Mouse (Mus musculus) lung, postnatal 10 days (tissue): ENCODE data around the gene Coq10b.
"Not testable (repeated sequence)": the region's sequence is repeated elsewhere in the genome, so short reads cannot be mapped to it uniquely, and the experiment has no call there.

ENCODE experiments used
- DNase-seq: peaks from one replicate; pipeline ENCODE4 v3.0.0; 2021

Gene Coq10b

GRCm38 (mm10) chr1:55052355-55052953 is at the start of gene Coq10b:
Coq10b (plus strand) TSS chr1:55052770.
- peak; percentile 99 for DNase-seq

GRCm38 (mm10) chr1:55008313-55008712 is 44.3 kb upstream of the Coq10b start:
- DNase-seq, result not testable (repeated sequence)

GRCm38 (mm10) chr1:55012513-55012912 is 40.1 kb upstream of the Coq10b start:
- DNase-seq, result no peak

- no peak for DNase-seq
Observed at GRCm38 (mm10) chr1:55021907-55022306, 30.7 kb upstream of the Coq10b start.

- DNase-seq, result no peak
Observed at GRCm38 (mm10) chr1:55025656-55026430, 26.7 kb upstream of the Coq10b start.

GRCm38 (mm10) chr1:55026444-55027252 is 25.9 kb upstream of the Coq10b start:
- DNase-seq, result no peak

- DNase-seq, result peak; percentile 97
Observed at GRCm38 (mm10) chr1:55027253-55027801, 25.2 kb upstream of the Coq10b start, which contains the start of gene Sf3b1. Sf3b1 (minus strand) TSS chr1:55027481.

- DNase-seq, result no peak
Observed at GRCm38 (mm10) chr1:55027966-55028365, 24.6 kb upstream of the Coq10b start.

GRCm38 (mm10) chr1:55028512-55029249 is 23.9 kb upstream of the Coq10b start:
- DNase-seq, result no peak

GRCm38 (mm10) chr1:55029446-55029845 is 23.1 kb upstream of the Coq10b start:
- DNase-seq, result no peak

GRCm38 (mm10) chr1:55031026-55031779 is 21.4 kb upstream of the Coq10b start:
- no peak for DNase-seq

- no peak for DNase-seq
Observed at GRCm38 (mm10) chr1:55039944-55040343, 12.6 kb upstream of the Coq10b start.

- no peak for DNase-seq
Observed at GRCm38 (mm10) chr1:55041691-55042090, 10.9 kb upstream of the Coq10b start.

GRCm38 (mm10) chr1:55042246-55042645 is 10.3 kb upstream of the Coq10b start:
- DNase-seq, result no peak

GRCm38 (mm10) chr1:55043164-55043563 is 9.4 kb upstream of the Coq10b start:
- DNase-seq, result no peak

- DNase-seq, result no peak
Observed at GRCm38 (mm10) chr1:55048841-55049587, 3.6 kb upstream of the Coq10b start.

- DNase-seq, result no peak
Observed at GRCm38 (mm10) chr1:55051671-55052070, 899 bp upstream of the Coq10b start.

- DNase-seq, result peak; percentile 89
Observed at GRCm38 (mm10) chr1:55053005-55053404, 435 bp downstream of the Coq10b start.

- DNase-seq, result no peak
Observed at GRCm38 (mm10) chr1:55053596-55053995, 1.0 kb downstream of the Coq10b start.

- DNase-seq, result no peak
Observed at GRCm38 (mm10) chr1:55055322-55056115, 2.9 kb downstream of the Coq10b start.
